Mouse (Mus musculus) CH12.LX (cell line): ENCODE results near the gene Efemp2. TPM values are rescaled to one million over a fixed set of nuclear protein-coding genes. Genes with fewer than 3 reads are reported as not detected.

Experiments
- DNase-seq: peaks from one replicate; pipeline ENCODE4 v3.0.0-alpha.2; 2013; ENCODE audit errors: extremely low read depth
- H3K27ac ChIP-seq: 2 replicates; pipeline ENCODE4 v1.5.1; 2012; ENCODE audit warnings: low read depth, mild to moderate bottlenecking, control low read depth, moderate library complexity; ENCODE audit not compliant: insufficient read depth
- H3K27me3 ChIP-seq: replicated peaks from 2 replicates; pipeline ENCODE3; 2012; ENCODE audit warnings: inconsistent platforms
- H3K36me3 ChIP-seq, 2 experiments: replicated peaks in 1 of 2; 2 replicates each; pipeline versions ENCODE3 to v1.6.1; 2012; ENCODE audit warnings: inconsistent platforms in 1 of 2, low read length in 1 of 2, mild to moderate bottlenecking in 1 of 2, mixed read lengths in 1 of 2, moderate library complexity in 1 of 2; ENCODE audit not compliant: control insufficient read depth in 1 of 2, insufficient read depth in 1 of 2
- H3K4me1 ChIP-seq, 2 experiments: 2 replicates each; pipeline ENCODE4 v1.6.1; 2012; ENCODE audit warnings: inconsistent platforms in 1 of 2, moderate library complexity in 1 of 2; ENCODE audit not compliant: insufficient read depth in 2 of 2, control insufficient read depth in 1 of 2
- H3K4me2 ChIP-seq: 2 replicates; pipeline ENCODE4 v1.6.1; 2012; ENCODE audit warnings: low read depth, mild to moderate bottlenecking, control low read depth; ENCODE audit not compliant: poor library complexity, insufficient read depth, severe bottlenecking
- H3K4me3 ChIP-seq, 3 experiments: fragments of 150-350 bp in 1 of 3; sonication (generic) in 1 of 3; replicated peaks in 1 of 3; 2 replicates each; pipeline versions ENCODE3 to v1.5.1; 2011 to 2012; ENCODE audit warnings: low read depth in 2 of 3, low read length in 2 of 3, mild to moderate bottlenecking in 2 of 3, moderate library complexity in 2 of 3, control low read depth in 1 of 3, improper control_type of control experiment in 1 of 3, inconsistent platforms in 1 of 3, mixed read lengths in 1 of 3; ENCODE audit not compliant: poor library complexity in 1 of 3
- H3K79me2 ChIP-seq: replicated peaks from 2 replicates; pipeline ENCODE4 v1.6.1; 2012; ENCODE audit warnings: mild to moderate bottlenecking, moderate library complexity; ENCODE audit not compliant: control insufficient read depth, poor library complexity, insufficient read depth, severe bottlenecking; ENCODE audit errors: extremely low read depth
- H3K9ac ChIP-seq: 2 replicates; pipeline ENCODE4 v1.6.1; 2012; ENCODE audit warnings: low read depth, mild to moderate bottlenecking, control low read depth, moderate library complexity; ENCODE audit not compliant: insufficient read depth
- H3K9me3 ChIP-seq: replicated peaks from 2 replicates; pipeline ENCODE3; 2012; ENCODE audit warnings: low read length, inconsistent platforms, mixed read lengths
- BHLHE40 ChIP-seq: IDR thresholded peaks from 2 replicates; pipeline ENCODE4 v1.6.1; 2011; ENCODE audit warnings: mild to moderate bottlenecking, low read depth, low read length, improper control_type of control experiment
- CTCF ChIP-seq, 2 experiments: IDR thresholded peaks in 1 of 2; conservative IDR thresholded peaks in 1 of 2; 2 replicates each; pipeline ENCODE4 v1.5.1; 2011 to 2012; ENCODE audit warnings: low read depth in 2 of 2, low read length in 2 of 2, improper control_type of control experiment in 1 of 2, inconsistent platforms in 1 of 2, mild to moderate bottlenecking in 1 of 2, moderate library complexity in 1 of 2
- E2F4 ChIP-seq: IDR thresholded peaks from 2 replicates; pipeline ENCODE4 v1.6.1; 2011; ENCODE audit warnings: low read depth, low read length, improper control_type of control experiment; ENCODE audit not compliant: insufficient replicate concordance
- ELF1 ChIP-seq: IDR thresholded peaks from 2 replicates; pipeline ENCODE4 v1.6.1; 2014; ENCODE audit warnings: low read depth, mild to moderate bottlenecking, inconsistent platforms, low read length, improper control_type of control experiment
- GABPA ChIP-seq: IDR thresholded peaks from 2 replicates; pipeline ENCODE4 v1.6.1; 2012; ENCODE audit warnings: low read depth, low read length, improper control_type of control experiment, inconsistent platforms; ENCODE audit not compliant: insufficient replicate concordance
- HCFC1 ChIP-seq: IDR thresholded peaks from 2 replicates; pipeline ENCODE4 v1.6.1; 2012; ENCODE audit warnings: low read depth, mild to moderate bottlenecking, inconsistent platforms, low read length, improper control_type of control experiment
- JUN ChIP-seq: IDR thresholded peaks from 2 replicates; pipeline ENCODE4 v1.6.1; 2011; ENCODE audit warnings: low read depth, mild to moderate bottlenecking, low read length, improper control_type of control experiment, moderate library complexity; ENCODE audit not compliant: insufficient read depth
- KAT2A ChIP-seq: IDR thresholded peaks from 2 replicates; pipeline ENCODE4 v1.6.1; 2012; ENCODE audit warnings: low read length, improper control_type of control experiment, inconsistent platforms; ENCODE audit not compliant: insufficient replicate concordance
- MAFK ChIP-seq: IDR thresholded peaks from 2 replicates; pipeline ENCODE4 v1.6.1; 2011; ENCODE audit warnings: low read length, improper control_type of control experiment; ENCODE audit not compliant: insufficient replicate concordance
- MAZ ChIP-seq: IDR thresholded peaks from 2 replicates; pipeline ENCODE4 v1.6.1; 2012; ENCODE audit warnings: low read depth, mild to moderate bottlenecking, inconsistent platforms, low read length, improper control_type of control experiment, moderate library complexity
- NRF1 ChIP-seq: IDR thresholded peaks from 2 replicates; pipeline ENCODE4 v1.6.1; 2014; ENCODE audit warnings: low read depth, mild to moderate bottlenecking, inconsistent platforms, low read length, improper control_type of control experiment, moderate library complexity
- PAX5 ChIP-seq: IDR thresholded peaks from 2 replicates; pipeline ENCODE4 v1.6.1; 2012; ENCODE audit warnings: low read length, inconsistent platforms, mixed read lengths
- POLR2A ChIP-seq: IDR thresholded peaks from 2 replicates; pipeline ENCODE4 v1.6.1; 2011; ENCODE audit warnings: low read depth, mild to moderate bottlenecking, improper control_type of control experiment, low read length
- RCOR1 ChIP-seq: conservative IDR thresholded peaks from 2 replicates; pipeline ENCODE4 v1.6.1; 2012; ENCODE audit warnings: low read depth, mild to moderate bottlenecking, inconsistent platforms, low read length, improper control_type of control experiment
- SIN3A ChIP-seq: IDR thresholded peaks from 2 replicates; pipeline ENCODE4 v1.6.1; 2012; ENCODE audit warnings: low read length, improper control_type of control experiment, inconsistent platforms
- SMC3 ChIP-seq: IDR thresholded peaks from 2 replicates; pipeline ENCODE4 v1.6.1; 2011; ENCODE audit warnings: low read depth, low read length, improper control_type of control experiment
- TBP ChIP-seq: conservative IDR thresholded peaks from 2 replicates; pipeline ENCODE4 v1.6.1; 2011; ENCODE audit warnings: low read depth, low read length, improper control_type of control experiment
- UBTF ChIP-seq: IDR thresholded peaks from 2 replicates; pipeline ENCODE4 v1.6.1; 2012; ENCODE audit warnings: low read depth, mild to moderate bottlenecking, inconsistent platforms, low read length, improper control_type of control experiment, moderate library complexity
- USF2 ChIP-seq: conservative IDR thresholded peaks from 2 replicates; pipeline ENCODE4 v1.6.1; 2011; ENCODE audit warnings: low read depth, low read length, improper control_type of control experiment
- ZC3H11A ChIP-seq: IDR thresholded peaks from 2 replicates; pipeline ENCODE4 v1.6.1; 2012; ENCODE audit warnings: low read depth, mild to moderate bottlenecking, inconsistent platforms, low read length, improper control_type of control experiment
- ZMIZ1 ChIP-seq: IDR thresholded peaks from 2 replicates; pipeline ENCODE4 v1.6.1; 2012; ENCODE audit warnings: low read depth, mild to moderate bottlenecking, inconsistent platforms, low read length, improper control_type of control experiment
- dilution Hi-C: fragments of 300-500 bp; cut with MboI; formaldehyde crosslinking; loops from 2 replicates; pipeline ENCODE4 v1.14.3; 2020; ENCODE audit warnings: low sequenced_read_pairs; ENCODE audit not compliant: extremely low pct_unique_long_range_greater_than_20kb, extremely low pct_ligation_motif_present
- in situ Hi-C: fragments of 300-500 bp; cut with MboI; formaldehyde crosslinking; loops from 3 replicates; pipeline ENCODE4 v1.14.3; 2019; ENCODE audit warnings: low sequenced_read_pairs, low pct_ligation_motif_present, low pct_unique_long_range_greater_than_20kb, mixed read lengths
- polyA plus RNA-seq: library from polyadenylated mRNA; unstranded; fragments of >175 nt; gene quantifications from 2 replicates; pipeline ENCODE4 v1.2.1, GENCODE M21; 2012; ENCODE audit warnings: low read depth; ENCODE audit not compliant: insufficient read length
- total RNA-seq, 2 experiments: library from RNA; depleted of rRNA; stranded (reverse); fragments of 300-350 nt in 1 of 2; fragments of >200 nt in 1 of 2; gene quantifications; 2 replicates each; pipeline ENCODE4 v1.2.3; 2012 to 2014

Efemp2 gene
- total and polyA plus RNA-seq, 3 experiments = 0.50 to 0.51 TPM; not detected in 1

DNA sequence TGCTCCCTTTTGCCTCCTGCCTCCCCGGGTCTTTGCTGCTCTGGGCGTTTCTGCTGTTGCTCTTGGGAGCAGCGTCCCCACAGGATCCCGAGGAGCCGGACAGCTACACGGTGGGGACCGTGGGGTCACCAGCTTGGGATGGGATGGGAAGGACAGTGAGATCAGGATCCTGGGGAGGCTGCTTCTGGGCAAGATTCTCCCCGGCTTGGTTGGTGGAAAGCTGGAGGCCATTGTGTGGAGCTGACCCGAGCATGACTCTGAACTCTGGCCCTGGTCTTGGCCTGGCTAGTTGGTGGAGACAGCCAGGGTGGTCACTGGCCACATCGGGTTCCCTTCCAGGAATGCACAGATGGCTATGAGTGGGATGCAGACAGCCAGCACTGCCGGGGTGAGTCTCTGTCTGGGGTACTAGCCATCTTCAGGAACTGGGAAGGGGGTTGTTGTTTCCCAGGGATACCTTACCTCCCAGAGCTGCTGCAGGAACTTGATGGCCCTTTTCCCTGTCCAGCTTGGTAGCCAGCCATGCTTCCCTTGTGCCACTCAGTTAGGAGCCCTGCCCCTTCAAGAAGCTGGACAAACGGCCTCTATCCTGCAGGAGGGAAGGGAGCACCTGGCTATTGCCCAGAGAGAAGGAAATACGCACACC lies 1.4 kb downstream of the Efemp2 start:
- in situ Hi-C loops = no loop called here
- Histone ChIP-seq H3K79me2 (no peaks in the 10 kb centered on the region), H3K4me1 (no peaks in the 10 kb centered on the region), H3K27me3 (no peaks in the 10 kb centered on the region), H3K36me3 (peaks cover 0 to under 1% of the 10 kb centered on the region in 2 experiments), H3K9me3 (no peaks in the 10 kb centered on the region), H3K4me2 (no peak overlapping the region), H3K27ac (no peak overlapping the region), H3K9ac (no peak overlapping the region), H3K4me3 (no peak overlapping the region)
- TF ChIP-seq GABPA (no peak), PAX5 (no peak), NRF1 (no peak), ZC3H11A (no peak), ELF1 (no peak), TBP (no peak), SIN3A (no peak), MAFK (no peak), RCOR1 (no peak), POLR2A (no peak), KAT2A (no peak), MAZ (no peak), HCFC1 (no peak), BHLHE40 (no peak), CTCF (conservative IDR thresholded peaks at IDR 0.05 in 1 of 2, IDR thresholded peaks at IDR 0.05 in 1 of 2; ENCODE audit: low read depth in 2 of 2, low read length in 2 of 2) (no peak), JUN (no peak)
- dilution Hi-C loops = no loop called here
- DNase-seq = no peak

DNA sequence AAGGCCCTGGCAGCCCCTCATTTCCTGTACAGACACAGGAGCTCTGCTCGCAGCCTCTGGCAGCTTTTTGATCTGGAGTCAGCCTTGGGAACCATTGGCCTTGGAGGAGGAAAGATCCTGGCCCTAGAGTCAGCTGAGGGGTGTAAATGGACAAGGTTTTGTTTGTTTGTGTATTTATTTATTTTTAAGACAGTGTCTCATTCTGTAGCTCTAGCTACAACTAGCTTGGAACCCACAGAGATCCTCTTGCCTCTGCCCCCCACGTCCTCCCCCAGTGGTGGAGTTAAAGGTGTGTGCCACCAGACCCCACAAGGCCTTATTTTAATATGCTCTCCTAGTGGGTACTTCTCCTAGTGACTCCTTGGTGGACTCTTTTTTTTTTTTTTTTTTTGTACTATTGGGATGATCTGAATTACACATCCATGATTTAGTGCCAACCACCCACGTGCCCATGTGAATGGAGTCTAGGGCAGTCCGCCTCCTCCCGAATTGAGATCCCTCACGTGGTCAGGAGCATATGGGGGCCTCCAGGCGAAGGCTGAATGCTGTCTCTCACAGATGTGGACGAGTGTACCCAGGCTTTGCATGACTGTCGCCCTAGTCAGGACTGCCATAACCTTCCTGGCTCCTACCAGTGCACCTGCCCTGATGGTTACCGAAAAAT lies 3.4 kb downstream of the Efemp2 start:
- TF ChIP-seq E2F4 = no peak
- TF ChIP-seq JUN = no peak
- TF ChIP-seq SMC3 = no peak
- no peak for TF ChIP-seq RCOR1
- no peak for TF ChIP-seq ZMIZ1
- TF ChIP-seq CTCF (conservative IDR thresholded peaks at IDR 0.05 in 1 of 2, IDR thresholded peaks at IDR 0.05 in 1 of 2; ENCODE audit: low read depth in 2 of 2, low read length in 2 of 2) = no peak
- no peak for TF ChIP-seq USF2
- TF ChIP-seq HCFC1 = no peak
- TF ChIP-seq UBTF = no peak
- dilution Hi-C loops (no loop called here), in situ Hi-C loops (no loop called here)
- Histone ChIP-seq H3K79me2 (no peaks in the 10 kb centered on the region), H3K27ac (no peak overlapping the region), H3K27me3 (no peaks in the 10 kb centered on the region), H3K9ac (no peak overlapping the region), H3K36me3 (peaks cover 0 to 10% of the 10 kb centered on the region in 2 experiments), H3K4me3 (no peak overlapping the region), H3K4me2 (no peak overlapping the region), H3K9me3 (no peaks in the 10 kb centered on the region), H3K4me1 (no peaks in the 10 kb centered on the region)
- DNase-seq = no peak
